Mouse (Mus musculus) T-helper 2 cell (primary cell): ENCODE data around the gene Atp5mpl.
"Not testable (repeated sequence)": the region's sequence is repeated elsewhere in the genome, so short reads cannot be mapped to it uniquely, and the experiment has no call there.

Source experiments
- in situ Hi-C: fragments of 300-600 bp; cut with MboI, MseI; formaldehyde crosslinking; loops from one replicate; pipeline ENCODE4 v1.15.1; 2025; ENCODE audit warnings: high pct_unique_total_duplicates

The Atp5mpl gene

DNA sequence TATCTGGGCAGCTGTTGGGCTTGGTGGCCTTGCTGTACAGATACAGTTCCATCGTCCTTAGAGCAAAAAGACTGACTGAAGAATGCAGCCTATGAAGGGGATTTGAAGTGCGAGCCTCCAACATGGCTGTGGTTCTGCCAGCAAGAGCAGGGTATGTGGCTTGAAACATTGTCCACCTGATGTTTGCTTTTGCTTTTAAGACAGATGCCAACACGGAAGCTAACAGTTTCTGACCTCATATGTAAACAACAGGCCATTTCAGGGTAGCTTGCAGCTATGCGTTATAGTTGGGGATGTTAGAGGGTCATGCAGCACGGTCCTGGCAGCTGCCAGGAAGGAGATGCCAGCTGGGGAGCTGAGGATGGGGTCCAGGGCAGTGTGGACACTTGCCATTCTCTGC lies 16.3 kb downstream of the Atp5mpl start:
- in situ Hi-C loops: loop anchor here (5.0 kb wide), 1 partner anchor 73 kb away; no protein-coding TSS in a partner anchor

DNA sequence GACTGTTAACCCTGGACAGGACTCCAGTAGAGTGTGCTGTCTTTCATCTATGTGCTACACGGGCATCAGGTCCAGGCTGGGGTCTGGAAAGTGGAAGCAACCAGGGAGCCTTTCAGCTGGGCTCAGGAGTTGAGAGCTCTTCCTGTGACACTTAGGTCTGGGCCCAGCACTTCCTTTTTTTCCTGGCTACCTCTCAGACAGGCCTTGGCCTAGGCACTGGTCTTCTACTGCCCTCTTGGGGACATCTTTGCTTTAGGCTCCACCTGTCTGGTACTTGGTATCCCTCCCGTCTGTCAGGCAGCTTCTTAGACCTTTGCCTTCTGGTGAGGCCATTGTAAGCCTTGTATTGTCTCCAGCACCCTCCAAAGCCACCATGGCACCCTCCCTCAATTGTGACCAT lies 20.1 kb downstream of the Atp5mpl start:
- in situ Hi-C loops: no loop called here

DNA sequence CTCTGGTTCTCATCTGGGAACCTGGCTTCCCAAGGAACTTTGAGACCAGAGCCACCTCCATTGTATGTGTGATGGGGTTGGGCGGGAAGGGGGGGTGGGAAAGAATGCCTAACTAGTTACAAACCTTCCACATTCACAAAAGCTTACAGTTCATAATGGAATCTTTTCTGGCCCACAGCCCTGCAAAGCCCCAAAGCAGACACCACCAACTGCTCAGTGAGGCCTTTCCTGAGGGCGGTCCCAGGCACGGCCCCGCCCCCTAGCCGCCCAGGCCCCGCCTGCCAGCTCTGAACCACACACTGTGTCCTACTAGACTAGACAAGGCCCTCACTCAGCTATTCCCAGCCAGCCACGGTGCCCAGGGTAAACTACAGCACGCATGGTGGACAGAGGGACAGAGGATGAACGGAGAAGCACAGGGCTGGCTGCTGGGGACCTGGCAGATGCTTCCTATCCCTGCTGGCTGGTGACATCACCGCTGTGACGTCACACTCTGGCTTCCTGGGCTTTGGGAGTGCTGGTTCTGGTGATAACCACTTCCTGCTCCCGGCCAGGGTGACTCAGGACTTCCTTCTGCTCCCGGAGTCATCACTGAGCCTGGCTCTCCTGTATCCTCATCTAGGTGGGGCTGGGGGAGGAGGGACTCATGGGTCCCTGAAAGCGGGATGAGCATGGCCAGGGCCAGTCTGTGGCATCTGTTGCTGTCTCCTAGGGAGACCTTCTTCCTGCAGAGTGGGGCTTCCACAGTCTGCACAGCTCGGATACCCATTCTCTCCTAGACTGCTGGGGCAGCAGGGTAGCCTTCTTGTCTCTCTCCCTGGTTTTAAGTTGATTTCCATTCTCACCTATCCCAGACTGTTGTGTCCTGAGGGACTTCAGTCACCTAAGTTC lies 20.8 kb downstream of the Atp5mpl start:
- in situ Hi-C loops: not testable (repeated sequence)

DNA sequence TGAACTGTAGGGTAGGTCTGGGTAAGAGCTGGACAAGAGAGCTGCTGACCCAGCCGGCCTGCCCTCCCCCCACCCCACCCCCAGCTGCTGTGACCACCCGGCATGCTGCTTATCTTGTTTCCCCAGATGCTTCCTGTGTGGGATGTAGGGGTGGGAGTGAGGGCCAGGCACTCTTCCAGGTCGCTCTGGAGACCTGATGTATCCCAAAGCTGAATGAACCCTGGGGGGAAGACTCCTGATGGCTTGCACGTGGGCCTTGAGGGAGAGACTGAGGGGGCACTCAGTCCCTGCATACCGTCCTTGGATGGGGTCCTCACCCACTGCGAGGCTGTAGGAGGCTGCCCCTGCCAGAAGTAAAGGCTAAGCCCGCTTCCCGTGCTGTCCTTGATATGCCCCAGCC lies 21.7 kb downstream of the Atp5mpl start:
- in situ Hi-C loops: no loop called here

DNA sequence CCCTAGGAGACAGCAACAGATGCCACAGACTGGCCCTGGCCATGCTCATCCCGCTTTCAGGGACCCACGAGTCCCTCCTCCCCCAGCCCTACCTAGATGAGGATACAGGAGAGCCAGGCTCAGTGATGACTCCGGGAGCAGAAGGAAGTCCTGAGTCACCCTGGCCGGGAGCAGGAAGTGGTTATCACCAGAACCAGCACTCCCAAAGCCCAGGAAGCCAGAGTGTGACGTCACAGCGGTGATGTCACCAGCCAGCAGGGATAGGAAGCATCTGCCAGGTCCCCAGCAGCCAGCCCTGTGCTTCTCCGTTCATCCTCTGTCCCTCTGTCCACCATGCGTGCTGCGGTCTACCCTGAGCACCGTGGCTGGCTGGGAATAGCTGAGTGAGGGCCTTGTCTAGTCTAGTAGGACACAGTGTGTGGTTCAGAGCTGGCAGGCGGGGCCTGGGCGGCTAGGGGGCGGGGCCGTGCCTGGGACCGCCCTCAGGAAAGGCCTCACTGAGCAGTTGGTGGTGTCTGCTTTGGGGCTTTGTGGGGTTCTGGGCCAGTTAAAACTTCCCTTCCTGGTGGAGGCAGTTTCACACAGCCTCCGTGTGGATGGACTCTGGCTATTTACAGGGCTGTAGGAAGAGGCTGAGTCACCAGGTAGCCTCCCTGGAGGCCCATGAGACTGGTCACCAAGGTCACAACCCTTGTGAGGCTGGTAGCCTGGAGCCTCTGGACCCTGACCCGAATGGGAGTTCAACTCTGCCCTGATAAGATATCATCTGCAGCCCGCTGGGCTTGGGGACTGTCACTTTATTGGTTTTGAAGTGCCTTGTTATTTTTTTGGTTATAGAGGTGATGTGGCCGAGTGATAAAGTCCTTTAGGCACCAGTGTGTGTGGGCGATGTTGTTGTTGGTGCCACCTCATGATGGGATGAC lies 22.5 kb downstream of the Atp5mpl start:
- in situ Hi-C loops: not testable (repeated sequence)

DNA sequence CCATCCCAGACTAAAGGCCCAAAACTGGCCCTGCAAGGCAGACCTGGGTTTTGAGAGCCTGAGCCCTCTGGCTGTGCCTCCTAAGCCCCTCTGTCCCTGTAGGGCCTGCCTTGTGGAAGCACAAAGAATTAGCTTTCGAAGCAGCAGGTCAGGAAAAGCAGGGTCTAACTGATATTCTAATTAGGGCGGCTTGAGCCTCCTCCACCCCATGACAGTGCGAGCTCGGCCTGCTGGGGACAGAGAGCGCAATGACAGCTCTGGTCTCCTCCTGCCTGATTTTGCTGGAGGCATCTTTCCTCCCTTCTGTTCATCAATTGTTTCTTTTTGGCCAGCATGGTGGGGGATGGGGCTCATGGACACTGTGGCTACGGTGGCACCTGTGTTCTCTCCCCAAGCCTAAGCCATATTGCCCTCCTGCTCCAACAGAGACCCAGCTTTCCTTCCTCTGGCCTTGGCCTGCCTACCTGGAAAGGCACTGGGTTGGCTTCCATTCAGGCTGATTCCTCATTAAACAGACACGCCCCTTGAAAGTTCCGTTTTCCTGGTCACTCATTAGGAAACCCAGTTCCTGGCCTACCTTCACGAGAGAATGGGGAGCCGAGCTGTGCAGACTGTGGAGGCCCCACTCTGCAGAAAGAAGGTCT lies 23.2 kb downstream of the Atp5mpl start:
- in situ Hi-C loops: no loop called here

DNA sequence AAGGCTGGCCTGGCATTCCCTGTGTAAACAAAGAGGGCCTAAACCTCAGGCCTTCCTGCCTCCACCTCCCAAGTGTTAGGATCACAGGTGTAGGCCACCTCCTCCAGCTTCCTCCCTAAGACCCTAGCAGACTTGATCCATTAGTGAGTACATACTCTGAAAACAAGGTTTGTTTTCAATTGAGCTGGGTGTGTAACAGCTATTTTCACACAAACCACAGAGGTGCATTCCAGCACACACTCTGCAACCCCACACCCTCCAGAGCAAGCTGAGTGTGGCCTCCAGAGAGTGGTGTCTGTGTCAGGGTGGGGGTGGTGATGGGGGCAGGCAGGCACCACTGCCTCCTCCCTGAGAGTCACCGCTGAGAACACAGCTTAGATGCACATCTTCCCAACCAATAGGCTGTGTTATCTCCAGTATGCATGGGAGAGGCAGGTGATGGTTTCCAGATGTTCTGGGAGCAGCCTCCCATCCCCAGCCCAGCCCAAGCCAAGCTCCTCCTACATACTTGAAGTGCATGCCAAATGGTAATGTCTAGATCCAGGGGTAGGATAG lies 28.1 kb downstream of the Atp5mpl start:
- in situ Hi-C loops: no loop called here

DNA sequence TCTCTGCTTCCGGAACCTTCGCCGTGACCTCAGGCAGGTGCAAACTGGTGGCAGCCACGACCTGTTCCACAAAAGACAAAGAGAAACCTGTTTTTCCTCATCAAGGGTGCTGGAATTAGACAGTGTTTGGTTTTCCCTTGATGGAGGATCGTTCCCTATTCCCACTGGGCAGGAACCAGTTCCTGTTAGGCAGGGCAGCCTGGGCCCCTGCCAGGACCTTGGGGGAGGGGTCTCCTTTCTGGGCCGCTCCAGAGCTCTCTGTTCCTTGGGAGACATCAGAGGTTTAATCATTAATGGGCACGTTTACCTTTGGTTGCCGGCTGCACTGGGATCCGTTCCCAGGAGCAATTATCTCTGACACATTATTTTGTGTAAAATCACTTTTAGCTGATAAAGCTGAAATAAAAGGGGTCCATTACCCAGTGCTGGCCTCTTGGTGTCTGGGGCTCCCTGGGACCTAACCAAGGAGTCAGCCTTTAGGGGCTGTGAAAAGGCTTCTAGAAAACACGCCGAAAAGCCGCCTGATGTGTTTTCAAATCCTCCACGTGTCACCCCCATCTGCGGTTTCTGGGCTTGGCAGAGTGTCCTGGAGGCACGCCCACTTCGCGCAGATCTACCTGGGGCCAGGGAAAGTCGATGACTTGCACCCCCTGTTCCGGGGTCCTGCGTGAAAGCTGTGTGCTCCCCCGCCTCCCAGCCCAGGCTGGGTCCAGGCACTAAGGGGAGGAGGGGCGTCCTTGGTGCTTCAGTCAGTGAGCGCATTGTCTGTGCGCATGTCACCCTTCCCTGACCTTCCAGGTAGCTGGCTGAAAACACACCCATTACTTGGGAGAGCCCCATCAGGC lies 29.8 kb downstream of the Atp5mpl start:
- in situ Hi-C loops: no loop called here

DNA sequence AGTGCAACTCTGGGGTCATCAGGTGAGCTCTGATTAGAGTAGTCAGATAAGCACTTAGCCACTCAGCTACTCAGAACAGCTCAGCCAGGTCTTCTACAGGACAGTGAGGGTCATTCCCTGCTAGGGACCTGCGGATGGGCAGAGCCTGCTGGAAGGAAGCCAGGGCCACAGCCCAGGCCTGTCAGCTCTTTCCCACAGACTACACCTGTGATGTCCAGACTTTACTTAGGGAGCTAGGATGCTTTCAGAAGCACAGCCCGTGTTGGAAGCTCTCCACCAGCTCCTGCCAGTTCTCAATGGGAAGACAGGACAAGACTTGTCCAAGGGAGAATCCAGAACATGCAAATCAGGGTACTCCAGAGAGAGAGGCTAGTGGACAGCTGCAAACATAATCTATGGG lies 32.8 kb downstream of the Atp5mpl start:
- in situ Hi-C loops: no loop called here

DNA sequence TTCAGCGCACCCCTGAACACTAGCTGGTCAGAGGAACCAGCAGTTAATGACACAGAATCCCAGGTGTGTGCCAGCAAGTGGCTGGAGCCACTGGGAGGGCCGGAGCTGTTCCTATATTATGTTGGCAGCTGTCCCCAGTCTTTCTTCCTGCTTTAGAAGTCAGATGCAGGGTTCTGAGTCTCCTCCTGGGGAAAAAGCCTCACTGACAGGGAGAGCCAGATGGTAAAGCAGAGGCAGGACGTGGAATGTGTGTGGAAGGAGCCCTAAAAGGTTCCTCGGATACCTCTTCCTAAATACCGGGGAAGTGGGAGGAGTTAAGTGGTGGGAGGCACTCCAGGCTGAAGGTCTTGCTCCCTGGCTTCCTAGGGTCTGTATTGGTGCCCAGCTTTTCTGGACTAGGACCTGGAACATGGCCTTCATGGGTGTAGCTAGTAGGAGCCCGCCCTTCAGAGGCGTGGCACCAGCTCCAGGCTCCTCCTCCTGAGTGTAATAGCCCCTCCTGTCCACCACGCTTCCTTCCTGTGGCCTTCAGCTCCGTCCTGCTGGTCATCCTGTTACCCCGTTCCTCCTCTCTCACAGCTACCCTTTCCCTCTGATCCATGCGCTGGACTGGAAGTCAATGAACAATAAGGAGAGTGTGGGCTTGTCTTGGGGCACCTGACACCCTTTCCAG lies 33.6 kb downstream of the Atp5mpl start:
- in situ Hi-C loops: no loop called here

DNA sequence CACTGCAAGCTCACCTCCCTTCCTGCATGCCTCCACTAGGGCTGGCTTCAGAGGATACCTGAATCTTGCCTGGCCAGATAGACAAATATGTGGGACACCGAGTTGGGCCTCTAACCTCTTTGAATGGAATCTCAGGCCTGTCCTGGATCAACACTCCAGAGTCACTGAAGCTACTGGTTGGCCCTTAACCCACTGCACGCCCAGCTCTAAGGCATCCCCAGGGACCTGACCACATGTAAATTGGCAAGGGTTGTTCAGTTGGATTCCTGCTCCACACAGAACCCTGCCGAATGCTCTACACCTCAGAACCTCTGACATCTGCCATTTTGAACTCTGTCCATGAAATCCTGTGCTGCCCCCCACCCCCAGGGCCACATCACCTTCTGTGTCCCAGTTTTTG lies 34.3 kb downstream of the Atp5mpl start:
- in situ Hi-C loops: no loop called here

DNA sequence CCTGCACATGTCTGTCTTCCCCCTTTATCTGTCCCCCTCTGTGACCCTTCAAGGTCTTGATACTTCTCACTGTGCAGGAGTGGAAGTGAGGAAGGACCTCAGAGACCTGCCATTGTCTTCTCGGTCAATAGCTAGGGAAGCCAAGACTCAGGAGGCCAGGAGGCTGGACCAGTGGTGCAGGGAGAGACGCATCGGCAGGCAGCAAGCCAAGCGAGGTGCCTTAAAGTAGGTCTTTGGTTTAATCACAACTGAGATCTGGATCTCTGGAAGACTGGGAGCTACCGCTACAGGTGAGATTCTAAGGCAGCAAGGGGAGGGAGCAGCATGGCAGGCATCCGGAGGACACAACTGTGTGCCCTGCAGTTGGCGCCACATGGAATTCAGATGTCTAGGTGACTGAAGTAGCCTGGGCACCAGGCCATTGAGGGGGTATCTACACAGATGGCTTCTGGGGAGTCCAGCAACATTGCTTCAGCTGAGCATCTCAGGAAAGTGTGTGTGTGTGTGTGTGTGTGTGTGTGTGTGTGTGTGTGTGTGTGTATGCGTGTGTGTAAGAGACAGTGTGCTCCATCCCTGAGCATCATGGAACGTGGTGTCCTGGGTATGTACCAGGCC lies 35.3 kb downstream of the Atp5mpl start:
- in situ Hi-C loops: no loop called here

DNA sequence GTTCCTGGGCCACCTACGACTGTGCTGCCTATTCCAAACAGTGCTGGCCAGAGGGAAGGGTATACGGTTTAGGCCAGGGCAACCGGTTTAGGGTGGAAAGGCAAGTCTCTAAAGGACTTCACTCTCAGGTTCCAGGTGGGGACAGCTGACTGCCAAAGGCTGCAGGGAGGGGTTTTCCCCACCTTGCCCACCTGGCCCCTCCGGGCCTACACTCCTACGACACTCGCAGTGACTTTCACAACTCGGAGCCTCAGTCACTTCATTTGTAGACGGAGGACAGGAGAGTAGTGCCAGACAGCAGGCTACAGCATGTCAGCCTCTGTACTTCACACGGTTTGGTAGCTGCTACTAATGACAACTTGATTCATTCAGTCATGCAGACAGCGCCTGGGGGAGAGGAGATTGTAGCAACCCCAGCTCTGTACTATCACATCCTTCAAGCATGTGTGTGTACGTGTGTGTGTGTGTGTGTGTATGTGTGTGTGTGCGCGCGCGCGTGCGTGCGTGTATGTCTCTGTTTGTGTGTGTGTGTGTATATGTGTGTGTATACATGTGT lies 38.3 kb downstream of the Atp5mpl start:
- in situ Hi-C loops: no loop called here

DNA sequence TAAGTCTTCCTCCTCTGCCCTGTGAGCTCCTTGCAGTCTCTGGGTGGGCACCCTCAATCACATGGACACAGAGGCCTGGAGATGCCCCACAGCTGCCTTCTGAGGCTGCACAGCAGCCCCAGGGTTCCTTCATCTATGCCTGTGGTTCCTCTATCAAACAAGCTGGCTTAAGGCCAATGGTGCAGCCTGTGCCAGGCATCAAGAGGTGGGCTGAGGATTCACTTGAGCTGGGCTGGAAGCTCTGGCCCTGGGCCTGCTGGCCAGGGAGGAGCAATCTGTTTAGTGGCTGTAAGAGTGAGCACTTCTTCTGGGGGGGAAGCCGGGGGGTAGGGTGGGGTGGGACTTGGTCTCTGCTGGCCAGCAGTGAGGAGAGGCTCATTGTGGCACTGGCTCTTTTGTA lies 39.4 kb downstream of the Atp5mpl start:
- in situ Hi-C loops: no loop called here

DNA sequence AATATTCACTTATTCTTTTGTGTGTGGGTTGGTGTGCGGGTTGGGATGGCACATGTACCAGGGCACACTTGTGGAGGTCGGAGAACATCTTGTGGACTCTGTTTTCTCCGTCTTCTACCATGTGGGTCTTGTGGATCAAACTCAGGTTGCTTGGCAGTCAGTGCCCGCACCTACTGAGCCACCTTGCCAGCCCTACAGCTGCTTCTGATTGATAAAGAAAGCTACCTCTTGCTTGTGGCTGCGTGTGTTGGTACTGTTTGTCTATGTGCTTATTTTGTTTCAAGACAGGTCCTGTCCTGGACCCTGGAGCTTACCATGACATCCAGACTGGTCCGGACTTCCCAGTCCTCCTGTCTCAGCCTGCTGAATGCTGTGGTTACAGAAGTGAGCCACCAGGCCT lies 43.7 kb downstream of the Atp5mpl start:
- in situ Hi-C loops: no loop called here

DNA sequence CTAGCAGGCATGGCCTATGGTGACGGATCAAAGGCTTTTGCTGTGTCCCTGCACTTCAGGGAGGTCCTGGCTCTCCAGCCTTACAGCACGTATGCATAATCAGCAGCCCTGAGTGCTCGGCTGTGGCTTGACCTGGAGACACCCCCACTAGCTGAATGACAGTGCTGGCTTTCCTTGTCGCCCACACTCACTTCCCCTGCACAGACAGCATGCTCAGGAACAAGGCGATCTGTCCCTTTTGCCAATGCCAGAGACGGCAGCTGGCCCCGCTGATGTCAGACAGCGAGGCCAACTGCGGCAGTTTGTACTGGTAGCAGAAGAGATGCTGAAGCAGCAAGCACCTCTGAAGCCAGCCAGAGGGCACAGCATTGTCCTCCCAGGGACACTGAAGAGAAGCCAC lies 46.7 kb downstream of the Atp5mpl start:
- in situ Hi-C loops: no loop called here

DNA sequence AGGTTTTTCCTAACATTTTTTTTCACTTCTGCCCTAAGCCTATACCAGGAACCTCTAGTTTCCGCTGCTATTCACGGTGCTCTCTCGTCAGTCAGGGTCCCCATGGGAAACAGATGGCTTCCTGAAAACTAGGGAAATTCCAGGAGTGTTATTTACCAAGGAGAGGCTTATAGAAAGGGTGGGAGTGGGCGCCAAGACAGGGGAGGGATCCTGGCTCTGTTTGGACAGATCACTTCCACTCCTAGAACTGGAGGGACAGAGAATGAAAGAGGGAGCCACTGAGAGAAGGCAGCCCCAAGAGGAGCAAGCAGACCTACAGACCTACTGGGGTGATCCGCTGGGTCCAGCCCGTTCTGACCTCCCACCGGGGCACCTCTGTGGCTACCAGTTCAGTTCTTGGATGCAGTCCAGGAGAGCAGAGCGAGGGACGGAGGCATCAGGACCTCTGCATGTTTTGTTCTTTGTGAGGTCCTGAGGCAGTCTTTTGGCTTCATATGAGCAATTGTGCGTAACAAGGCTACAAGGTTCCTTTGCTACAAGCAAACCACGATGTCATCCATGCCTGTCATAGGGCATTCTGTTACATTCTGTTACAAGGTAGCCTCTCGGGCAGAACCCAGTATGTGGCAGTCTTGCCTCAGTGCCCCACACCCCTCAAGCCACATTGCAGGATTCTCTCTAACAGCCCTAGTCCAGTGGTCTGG lies 50.1 kb downstream of the Atp5mpl start:
- in situ Hi-C loops: no loop called here

DNA sequence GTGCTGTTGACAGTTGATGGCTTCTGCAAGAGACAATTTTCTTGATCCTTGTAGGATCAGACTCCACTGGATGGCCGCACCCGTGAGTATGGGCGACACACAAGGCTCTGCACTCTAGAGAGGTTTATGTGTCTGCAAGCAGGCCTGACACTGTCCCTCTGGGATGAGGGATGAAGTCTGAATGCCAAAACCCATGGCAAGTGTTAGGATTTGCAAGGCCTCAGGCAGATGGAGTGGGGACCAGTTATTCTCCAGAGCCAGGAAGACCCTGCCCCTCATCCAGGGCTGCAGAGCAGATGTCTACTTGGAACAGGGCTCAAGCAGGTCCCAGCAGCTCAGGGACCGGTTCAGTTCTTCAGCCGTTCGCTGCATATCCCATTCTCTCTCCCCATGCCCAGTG lies 51.0 kb downstream of the Atp5mpl start:
- in situ Hi-C loops: no loop called here

DNA sequence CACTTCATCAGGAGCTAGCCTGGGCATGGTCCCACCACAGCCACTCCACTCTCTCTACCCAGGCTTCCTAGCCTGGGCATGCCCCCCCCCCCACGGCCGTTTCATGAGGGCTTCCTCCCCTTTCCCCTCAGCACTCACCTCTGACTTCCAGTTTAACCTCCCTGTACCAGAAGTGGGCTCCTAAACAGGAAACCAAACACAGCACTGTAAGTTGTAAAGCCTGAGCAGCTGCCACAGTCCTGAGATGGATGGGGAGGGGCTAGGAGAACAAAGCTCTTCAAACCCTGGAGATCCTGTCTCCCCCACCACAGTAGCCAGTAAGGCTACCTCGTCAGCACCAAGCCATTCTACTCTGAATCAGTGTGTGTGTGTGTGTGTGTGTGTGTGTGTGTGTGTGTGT lies 52.7 kb downstream of the Atp5mpl start:
- in situ Hi-C loops: no loop called here
